Comparison of ENCODE assay signal across 24 mouse cellular contexts in the genomic region with DNA sequence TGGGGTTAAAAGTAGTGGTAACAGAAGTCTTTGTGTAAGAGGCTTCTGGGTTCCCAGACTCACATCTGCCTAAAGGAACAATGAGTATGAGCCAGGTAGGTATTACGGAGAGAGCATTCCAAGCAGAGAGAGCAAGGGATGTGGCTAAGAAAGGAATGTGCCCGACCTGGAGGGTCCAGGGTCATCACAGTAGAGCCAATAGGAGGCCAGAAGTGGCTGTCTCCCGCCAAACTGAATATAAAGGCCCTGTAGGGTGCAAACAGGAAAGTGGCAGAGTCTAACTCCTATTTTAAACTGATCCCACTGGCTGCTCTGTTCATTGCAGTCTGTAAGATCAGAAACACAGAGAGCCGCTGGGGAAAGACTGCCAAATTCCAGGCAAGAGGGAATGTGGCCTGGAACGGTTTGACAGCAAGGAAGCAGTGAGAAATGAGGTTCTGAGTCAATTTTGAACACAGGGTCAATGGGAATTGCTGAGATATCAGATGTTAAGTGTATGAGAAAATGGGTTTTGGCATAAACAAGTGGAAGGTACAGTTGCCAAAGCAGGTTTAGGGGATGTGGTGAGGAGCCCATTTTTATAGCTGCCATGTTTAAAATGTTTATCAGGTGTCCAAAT. TPM values are rescaled to one million over a fixed set of nuclear protein-coding genes. Genes with fewer than 3 reads are reported as not detected.
DNase-seq lines count a peak whose midpoint lies in the region; ATAC-seq lines count a peak whose summit lies in the region.
"Had no signal": no experiment of that assay in that cellular context is flagged by ENCODE, and none has a peak within 500 bp of the region (broad histone marks: within the 10 kb centered on the region; RNA-seq: fewer than 3 reads in every experiment).

No protein-coding gene starts in this region.

- no peak overlapping the region for H3K9ac ChIP-seq in lung, embryonic 16.5 days (ENCODE audit: low read length)
- H3K9ac ChIP-seq in intestine, embryonic 16.5 days (ENCODE audit: low read depth, low read length), result no peak overlapping the region
- H3K9ac ChIP-seq: forebrain, embryonic 12.5 days; hindbrain, embryonic 15.5 days; neural tube, embryonic 12.5 days had no signal

- ATAC-seq in lung, embryonic 16.5 days (ENCODE audit: low read depth), result peak; percentile 37
- no peak for ATAC-seq in intestine, embryonic 16.5 days

- intact Hi-C loops in heart, postnatal 14 days (cut with DNase I), result no loop called here

- no peaks in the 10 kb centered on the region for H3K9me3 ChIP-seq in heart, embryonic 10.5 days
- no peaks in the 10 kb centered on the region for H3K9me3 ChIP-seq in lung, embryonic 16.5 days (ENCODE audit: control insufficient read depth, low read length)
- H3K9me3 ChIP-seq in intestine, embryonic 16.5 days (ENCODE audit: control insufficient read depth, low read length), result no peaks in the 10 kb centered on the region
- H3K9me3 ChIP-seq: forebrain, embryonic 12.5 days; hindbrain, embryonic 15.5 days; megakaryocyte, embryonic 14.5 days; neural tube, embryonic 12.5 days had no signal

- H3K4me3 ChIP-seq in heart, embryonic 10.5 days, result no peak overlapping the region
- no peak overlapping the region for H3K4me3 ChIP-seq in lung, embryonic 16.5 days (ENCODE audit: low read length)
- no peak overlapping the region for H3K4me3 ChIP-seq in intestine, embryonic 16.5 days (ENCODE audit: low read length)
- H3K4me3 ChIP-seq: forebrain, embryonic 12.5 days; hindbrain, embryonic 15.5 days; megakaryocyte, embryonic 14.5 days; neural tube, embryonic 12.5 days had no signal

- DNase-seq in heart, embryonic 10.5 days (ENCODE audit: low spot score), result peak; percentile 53
- no peak for DNase-seq in heart, postnatal 14 days
- DNase-seq in lung, postnatal 4 days, result no peak
- DNase-seq in NIH3T3 (ENCODE audit: low read depth), result peak; percentile 53
- DNase-seq in fibroblast of lung, adult 2 months (ENCODE audit: low read depth), result peak; percentile 88
- no peak for DNase-seq in B cell, adult 2 months
- DNase-seq: adrenal gland, adult 2 months; cerebellum, adult 9-10 months; gastrocnemius, postnatal 25 days; kidney, adult 8-10 months; kidney, postnatal 4 days; layer of hippocampus, adult 9-11 months; midbrain, embryonic 14.5 days; right cerebral cortex, postnatal 25 days; spleen, adult 18-20 months had no signal

- WGBS in heart, embryonic 10.5 days, result 69% methylated on average over 5 of the region's 5 CpGs
- 33% methylated on average over 5 of the region's 5 CpGs for WGBS in lung, embryonic 16.5 days
- 51% methylated on average over 5 of the region's 5 CpGs for WGBS in intestine, embryonic 16.5 days

- no peak overlapping the region for H3K27ac ChIP-seq in heart, embryonic 10.5 days
- H3K27ac ChIP-seq in lung, embryonic 16.5 days (ENCODE audit: low read length), result no peak overlapping the region
- H3K27ac ChIP-seq in intestine, embryonic 16.5 days (ENCODE audit: low read length), result no peak overlapping the region
- H3K27ac ChIP-seq: forebrain, embryonic 12.5 days; hindbrain, embryonic 15.5 days; neural tube, embryonic 12.5 days had no signal

- H3K27me3 ChIP-seq in heart, embryonic 10.5 days (ENCODE audit: insufficient read depth, poor library complexity, severe bottlenecking), result peaks cover 5% of the 10 kb centered on the region; the same call in 1 of the 2 replicates
- H3K27me3 ChIP-seq in lung, embryonic 16.5 days (ENCODE audit: control insufficient read depth, insufficient read depth, low read depth, low read length), result no peaks in the 10 kb centered on the region; the same call in 1 of the 2 replicates
- no peaks in the 10 kb centered on the region for H3K27me3 ChIP-seq in intestine, embryonic 16.5 days (replicated peaks; ENCODE audit: control insufficient read depth, insufficient read depth, low read length)
- H3K27me3 ChIP-seq: forebrain, embryonic 12.5 days; hindbrain, embryonic 15.5 days; neural tube, embryonic 12.5 days had no signal

- no peak overlapping the region for H3K4me2 ChIP-seq in lung, embryonic 16.5 days (ENCODE audit: low read depth, low read length)
- H3K4me2 ChIP-seq in intestine, embryonic 16.5 days (ENCODE audit: low read depth, low read length), result no peak overlapping the region
- H3K4me2 ChIP-seq: forebrain, embryonic 12.5 days; hindbrain, embryonic 15.5 days; liver, embryonic 11.5 days; neural tube, embryonic 12.5 days had no signal

- no peaks in the 10 kb centered on the region for H3K4me1 ChIP-seq in heart, embryonic 10.5 days
- H3K4me1 ChIP-seq in lung, embryonic 16.5 days (replicated peaks; ENCODE audit: control insufficient read depth, insufficient read depth, low read length), result peaks cover 8% of the 10 kb centered on the region
- H3K4me1 ChIP-seq in intestine, embryonic 16.5 days (ENCODE audit: control insufficient read depth, insufficient read depth, low read length), result peaks cover 3% of the 10 kb centered on the region; the same call in 1 of the 2 replicates
- H3K4me1 ChIP-seq: forebrain, embryonic 12.5 days; hindbrain, embryonic 15.5 days; megakaryocyte, embryonic 14.5 days; neural tube, embryonic 12.5 days had no signal

- peaks cover 37% of the 10 kb centered on the region for H3K36me3 ChIP-seq in heart, embryonic 10.5 days
- no peaks in the 10 kb centered on the region for H3K36me3 ChIP-seq in lung, embryonic 16.5 days (ENCODE audit: control insufficient read depth, insufficient read depth, low read length)
- no peaks in the 10 kb centered on the region for H3K36me3 ChIP-seq in intestine, embryonic 16.5 days (ENCODE audit: control insufficient read depth, insufficient read depth, low read length)
- H3K36me3 ChIP-seq: forebrain, embryonic 12.5 days; neural tube, embryonic 12.5 days had no signal

RNA-seq across cellular contexts. Expression of a gene that starts 14.5 kb away (rescaled TPM):
- 6.4 and 7.9 TPM in 2 replicates for polyA plus RNA-seq in heart, embryonic 10.5 days (2016; fragmentation: Nextera tagmentation; extraction: Ambion mirVana)
- 10 to 100 TPM; 13.1 to 15.9 TPM for total RNA-seq in heart, postnatal 14 days (2021)
- 7.1 and 7.2 TPM in 2 replicates for polyA plus RNA-seq in lung, embryonic 16.5 days (2015; fragmentation: Nextera tagmentation; extraction: Ambion mirVana)
- polyA plus RNA-seq in intestine, embryonic 16.5 days (2015; fragmentation: Nextera tagmentation; extraction: Ambion mirVana), result 3.8 TPM in 2 replicates
- total RNA-seq: common myeloid progenitor, adult 5-6 weeks had no signal

RNA-seq across cellular contexts. Expression of a gene that starts 34.6 kb away (rescaled TPM):
- polyA plus RNA-seq in heart, embryonic 10.5 days (2016; fragmentation: Nextera tagmentation; extraction: Ambion mirVana), result 1.3 and 2.7 TPM in 2 replicates
- 1 to 10 TPM; 4.4 to 6.8 TPM for total RNA-seq in heart, postnatal 14 days (2021)
- 3.3 and 3.8 TPM in 2 replicates for polyA plus RNA-seq in lung, embryonic 16.5 days (2015; fragmentation: Nextera tagmentation; extraction: Ambion mirVana)
- polyA plus RNA-seq in intestine, embryonic 16.5 days (2015; fragmentation: Nextera tagmentation; extraction: Ambion mirVana), result 6.8 and 7.9 TPM in 2 replicates
- total RNA-seq: common myeloid progenitor, adult 5-6 weeks; hematopoietic stem cell, adult 5-6 weeks had no signal

Comparison
In these comparisons a context has a peak if more than half of its experiments do, and no peak if none do; other contexts are left out.
1. DNase-seq: peak in heart, embryonic 10.5 days (single experiment), NIH3T3 (single experiment) and fibroblast of lung, adult 2 months (single experiment); none in heart, postnatal 14 days (0 of 2), lung, postnatal 4 days (0 of 2) and B cell, adult 2 months (0 of 2).